Comparison of ENCODE assay signal across 8 mouse cellular contexts in the genomic region with DNA sequence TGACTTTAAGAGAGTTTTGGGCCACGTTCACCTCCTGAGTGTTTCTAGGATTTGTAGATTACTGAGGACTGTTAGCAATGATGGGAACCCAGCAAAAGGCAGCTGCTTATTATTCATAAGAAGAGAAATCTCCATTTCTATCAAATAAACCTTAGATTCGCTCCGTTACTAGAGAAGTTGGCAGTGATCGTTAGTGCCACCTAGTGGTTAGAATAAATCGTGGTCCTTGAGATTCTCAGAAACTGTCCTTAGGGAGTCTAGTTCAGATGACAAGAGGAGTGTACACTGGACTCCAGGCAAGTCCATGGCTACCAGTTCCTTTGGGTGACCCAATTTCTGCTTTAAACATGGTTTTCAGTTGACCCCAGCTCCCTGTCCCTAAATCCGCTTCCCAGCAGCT. TPM values are rescaled to one million over a fixed set of nuclear protein-coding genes. Genes with fewer than 3 reads are reported as not detected.
DNase-seq lines count a peak whose midpoint lies in the region; ATAC-seq and TF ChIP-seq lines count a peak whose summit lies in the region.

No protein-coding gene starts in this region.

- H3K9ac ChIP-seq in forebrain, embryonic 12.5 days, result no peak overlapping the region
- H3K9ac ChIP-seq in forebrain, embryonic 11.5 days (ENCODE audit: low read length), result no peak overlapping the region
- no peak overlapping the region for H3K9ac ChIP-seq in lung, embryonic 14.5 days
- H3K9ac ChIP-seq in hindbrain, embryonic 13.5 days, result no peak overlapping the region

- 27% methylated on average over 6 of the region's 6 CpGs for WGBS in forebrain, embryonic 12.5 days
- WGBS in forebrain, embryonic 11.5 days, result 32% methylated on average over 6 of the region's 6 CpGs
- whole genome bisulfite sequencing in lung, embryonic 14.5 days, result 22% methylated on average over 6 of the region's 6 CpGs
- WGBS in hindbrain, embryonic 13.5 days, result 31% methylated on average over 6 of the region's 6 CpGs

- no peaks in the 10 kb centered on the region for H3K27me3 ChIP-seq in forebrain, embryonic 12.5 days
- H3K27me3 ChIP-seq in forebrain, embryonic 11.5 days (ENCODE audit: control insufficient read depth, insufficient read depth, low read length), result no peaks in the 10 kb centered on the region
- H3K27me3 ChIP-seq in lung, embryonic 14.5 days (ENCODE audit: insufficient read depth, low read length), result no peaks in the 10 kb centered on the region
- no peaks in the 10 kb centered on the region for H3K27me3 ChIP-seq in hindbrain, embryonic 13.5 days

- no peaks in the 10 kb centered on the region for H3K9me3 ChIP-seq in forebrain, embryonic 12.5 days
- H3K9me3 ChIP-seq in forebrain, embryonic 11.5 days (ENCODE audit: control insufficient read depth, low read length), result no peaks in the 10 kb centered on the region
- no peaks in the 10 kb centered on the region for H3K9me3 ChIP-seq in lung, embryonic 14.5 days (ENCODE audit: low read depth, low read length)
- no peaks in the 10 kb centered on the region for H3K9me3 ChIP-seq in hindbrain, embryonic 13.5 days

- H3K4me2 ChIP-seq in forebrain, embryonic 12.5 days, result no peak overlapping the region
- no peak overlapping the region for H3K4me2 ChIP-seq in forebrain, embryonic 11.5 days (ENCODE audit: low read depth, low read length, severe bottlenecking)
- H3K4me2 ChIP-seq in lung, embryonic 14.5 days, result no peak overlapping the region
- H3K4me2 ChIP-seq in hindbrain, embryonic 13.5 days, result no peak overlapping the region

- no peaks in the 10 kb centered on the region for H3K36me3 ChIP-seq in forebrain, embryonic 12.5 days (replicated peaks)
- H3K36me3 ChIP-seq in forebrain, embryonic 11.5 days (ENCODE audit: control insufficient read depth, insufficient read depth, low read length), result no peaks in the 10 kb centered on the region
- no peaks in the 10 kb centered on the region for H3K36me3 ChIP-seq in lung, embryonic 14.5 days (ENCODE audit: insufficient read depth)
- no peaks in the 10 kb centered on the region for H3K36me3 ChIP-seq in hindbrain, embryonic 13.5 days

- TF ChIP-seq CTCF in lung, embryonic 14.5 days (IDR thresholded peaks at IDR 0.05; ENCODE audit: low read depth), result peak; percentile 80

- peaks cover 4% of the 10 kb centered on the region; the same call in 1 of the 2 replicates for H3K4me1 ChIP-seq in forebrain, embryonic 12.5 days
- no peaks in the 10 kb centered on the region for H3K4me1 ChIP-seq in forebrain, embryonic 11.5 days (replicated peaks; ENCODE audit: control insufficient read depth, insufficient read depth, low read length)
- H3K4me1 ChIP-seq in lung, embryonic 14.5 days (ENCODE audit: insufficient read depth), result no peaks in the 10 kb centered on the region
- H3K4me1 ChIP-seq in hindbrain, embryonic 13.5 days (replicated peaks), result peaks cover 19% of the 10 kb centered on the region

- peak; percentile 40; the same call in 1 of the 2 replicates for ATAC-seq in forebrain, embryonic 12.5 days (ENCODE audit: low FRiP score)
- ATAC-seq in forebrain, embryonic 11.5 days (replicated peaks; ENCODE audit: low FRiP score), result no peak
- no peak for ATAC-seq in lung, embryonic 14.5 days (ENCODE audit: insufficient read depth)
- ATAC-seq in hindbrain, embryonic 13.5 days (ENCODE audit: low FRiP score), result peak; percentile 32; the same call in 1 of the 2 replicates

- H3K4me3 ChIP-seq in forebrain, embryonic 12.5 days (replicated peaks), result no peak overlapping the region
- H3K4me3 ChIP-seq in forebrain, embryonic 11.5 days (ENCODE audit: low read depth, low read length), result no peak overlapping the region
- no peak overlapping the region for H3K4me3 ChIP-seq in lung, embryonic 14.5 days (ENCODE audit: low read depth, low read length)
- H3K4me3 ChIP-seq in hindbrain, embryonic 13.5 days, result no peak overlapping the region

- H3K27ac ChIP-seq in forebrain, embryonic 12.5 days, result no peak overlapping the region
- H3K27ac ChIP-seq in forebrain, embryonic 11.5 days (ENCODE audit: low read depth, low read length), result no peak overlapping the region
- H3K27ac ChIP-seq in lung, embryonic 14.5 days (ENCODE audit: low read depth), result no peak overlapping the region
- no peak overlapping the region for H3K27ac ChIP-seq in hindbrain, embryonic 13.5 days

- DNase-seq in forebrain, embryonic 11.5 days (ENCODE audit: low spot score), result no peak
- peak; percentile 88 for DNase-seq in lung, embryonic 14.5 days
- no peak for DNase-seq in lung, postnatal 4 days
- DNase-seq in cerebellum, adult 8-10 months, result peak; percentile 58
- DNase-seq in retina, postnatal 7 days (ENCODE audit: low read depth, low spot score), result peak; percentile 61
- DNase-seq in frontal cortex, postnatal 10 days (ENCODE audit: low spot score in 2 of 2), result no peak

RNA-seq across cellular contexts. Expression of a gene that starts 58.3 kb away (rescaled TPM):
- 26.8 and 30.8 TPM in 2 replicates for polyA plus RNA-seq in forebrain, embryonic 12.5 days (2016; fragmentation: Nextera tagmentation; extraction: Ambion mirVana)
- 25.3 and 26.3 TPM in 2 replicates for polyA plus RNA-seq in forebrain, embryonic 11.5 days (2014; fragmentation: Nextera tagmentation; extraction: Ambion mirVana)
- polyA plus RNA-seq in lung, embryonic 14.5 days (2014; fragmentation: Nextera tagmentation; extraction: Ambion mirVana), result 15.6 and 16.1 TPM in 2 replicates
- 37.3 and 37.7 TPM in 2 replicates for polyA plus RNA-seq in hindbrain, embryonic 13.5 days (2015; fragmentation: Nextera tagmentation; extraction: Ambion mirVana)

RNA-seq across cellular contexts. Expression of a gene that starts 58.7 kb away (rescaled TPM):
- polyA plus RNA-seq in forebrain, embryonic 12.5 days (2016; fragmentation: Nextera tagmentation; extraction: Ambion mirVana), result 3.7 and 3.9 TPM in 2 replicates
- 2.4 and 3.0 TPM in 2 replicates for polyA plus RNA-seq in forebrain, embryonic 11.5 days (2014; fragmentation: Nextera tagmentation; extraction: Ambion mirVana)
- polyA plus RNA-seq in lung, embryonic 14.5 days (2014; fragmentation: Nextera tagmentation; extraction: Ambion mirVana), result 0.21 and 1.0 TPM in 2 replicates
- 20.5 and 22.9 TPM in 2 replicates for polyA plus RNA-seq in hindbrain, embryonic 13.5 days (2015; fragmentation: Nextera tagmentation; extraction: Ambion mirVana)

Comparison
In these comparisons a context has a peak if more than half of its experiments do, and no peak if none do; other contexts are left out.
1. ATAC-seq: peak in forebrain, embryonic 12.5 days (single experiment) and hindbrain, embryonic 13.5 days (single experiment); none in forebrain, embryonic 11.5 days (single experiment) and lung, embryonic 14.5 days (single experiment).
2. DNase-seq: peak in lung, embryonic 14.5 days (single experiment), cerebellum, adult 8-10 months (single experiment) and retina, postnatal 7 days (single experiment); none in forebrain, embryonic 11.5 days (single experiment), lung, postnatal 4 days (0 of 2) and frontal cortex, postnatal 10 days (0 of 2).